Mouse (Mus musculus) gastrocnemius, postnatal 25 days (tissue): ENCODE measurements around the gene Mtrf1. TPM values are rescaled to one million over a fixed set of nuclear protein-coding genes. Genes with fewer than 3 reads are reported as not detected.
"Not testable (repeated sequence)": the region's sequence is repeated elsewhere in the genome, so short reads cannot be mapped to it uniquely, and the experiment has no call there.

ENCODE experiments used
- DNase-seq: peaks from one replicate; pipeline ENCODE4 v3.0.0; 2022
- long read RNA-seq, 2 experiments: library from polyadenylated mRNA; stranded (forward); transcript quantifications; one replicate each; pipeline ENCODE4 v2.0.0; 2021
- total RNA-seq, 2 experiments: library from RNA; stranded (reverse); gene quantifications; 1 replicate in 1 of 2; 2 replicates in 1 of 2; pipeline ENCODE4 v1.2.3; 2021

Gene Mtrf1
- total RNA-seq = 1 to 10 TPM; 6.5 to 7.3 TPM
- long read RNA-seq, experiment 1, transcript Mtrf1-201 (11 exons, 1,799 nt) = major isoform, 13 of 19 reads
- long read RNA-seq, experiment 1, partial matches to known transcripts = 6 of 19 reads
- long read RNA-seq, experiment 1, other reads (novel, unspliced or antisense) = 0 of 19 reads
- long read RNA-seq, experiment 2, transcript Mtrf1-201 (11 exons, 1,799 nt) = major isoform, 14 of 18 reads
- long read RNA-seq, experiment 2, partial matches to known transcripts = 4 of 18 reads
- long read RNA-seq, experiment 2, other reads (novel, unspliced or antisense) = 0 of 18 reads

DNA sequence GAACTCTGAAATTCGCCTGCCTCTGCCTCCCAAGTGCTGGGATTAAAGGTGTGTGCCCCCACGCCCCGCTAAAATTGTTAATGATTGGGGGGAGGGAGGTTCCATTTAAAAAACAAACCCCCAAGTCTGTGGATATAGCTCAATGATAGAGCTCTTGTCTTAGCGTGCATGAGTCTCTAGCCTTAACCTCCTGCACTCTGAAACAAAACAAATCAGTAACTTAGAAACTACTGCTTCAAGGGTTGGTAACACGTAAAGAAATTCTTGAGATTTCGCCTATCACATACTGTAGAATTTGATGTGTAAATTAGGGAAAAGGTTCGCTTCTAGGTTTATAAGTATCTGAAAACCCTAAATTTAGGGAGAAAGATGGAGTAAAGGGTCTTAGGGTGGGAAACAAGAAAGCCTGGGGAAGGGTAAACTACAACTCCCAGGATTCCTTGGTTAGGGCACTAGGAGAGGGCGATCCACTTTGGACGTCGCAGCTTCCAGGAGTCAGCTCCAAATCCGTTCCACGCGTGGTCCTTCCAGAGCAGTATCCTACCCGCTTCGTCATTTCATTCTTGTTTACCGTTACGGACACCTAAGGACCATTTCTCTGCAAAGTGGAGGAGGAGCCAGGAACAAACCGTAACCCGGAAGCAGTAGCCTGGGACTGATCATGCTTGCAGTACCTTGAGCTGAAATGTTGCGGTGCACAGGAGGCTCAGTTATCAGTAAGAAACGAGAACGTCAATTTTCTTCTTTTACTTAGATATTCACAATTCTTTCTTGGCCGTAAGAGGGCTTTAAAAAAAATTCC is at the start of gene Mtrf1:
TSS of gene Mtrf1 (plus strand) at position 452 of the 802 bp plus-strand sequence.
- DNase-seq = peak; percentile 42

DNA sequence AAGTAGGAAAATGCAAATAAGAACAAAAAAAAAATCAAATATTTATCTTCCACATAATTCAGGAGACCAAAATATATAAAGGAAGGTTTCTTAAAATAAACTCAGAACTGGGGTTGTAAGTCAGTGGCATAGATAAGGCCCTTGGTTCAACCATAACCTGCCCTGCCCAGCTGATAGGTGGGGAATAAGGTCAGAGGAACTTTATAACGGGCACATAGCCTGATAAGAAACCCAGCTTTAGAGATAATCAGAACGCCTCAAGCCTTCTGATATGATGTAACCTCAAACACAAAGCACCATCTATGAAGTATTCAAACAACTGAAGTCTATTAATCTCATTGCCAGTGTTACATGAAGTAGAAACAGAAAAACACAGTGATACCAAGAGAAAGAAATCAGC is 39.5 kb upstream of the Mtrf1 start:
- DNase-seq = no peak

DNA sequence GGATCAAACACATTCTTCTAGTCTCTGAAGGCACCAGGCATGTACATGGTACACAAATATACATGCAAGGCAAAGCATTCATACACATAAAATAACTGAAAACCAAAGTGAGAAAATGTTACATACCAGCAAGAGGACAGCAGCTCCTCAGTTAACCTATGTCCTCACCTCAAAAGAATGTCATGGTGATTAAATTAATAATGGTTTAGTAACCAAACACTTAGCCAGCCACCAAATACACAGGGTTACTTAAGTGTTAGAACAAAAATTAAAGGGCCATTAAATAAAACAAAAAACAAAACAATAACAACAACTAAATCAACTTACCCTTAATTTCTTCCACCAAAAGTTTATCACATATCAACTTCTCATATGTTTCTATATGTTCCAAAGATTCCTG is 20.5 kb upstream of the Mtrf1 start:
- DNase-seq = no peak

- DNase-seq = no peak
Measured at GRCm38 (mm10) chr14:79383120-79383519, 14.5 kb upstream of the Mtrf1 start.

- no peak for DNase-seq
Measured at GRCm38 (mm10) chr14:79388304-79388703, 9.3 kb upstream of the Mtrf1 start.

- DNase-seq = peak; percentile 22
Measured at GRCm38 (mm10) chr14:79389438-79390264, 7.9 kb upstream of the Mtrf1 start.

GRCm38 (mm10) chr14:79390265-79390926 is 7.2 kb upstream of the Mtrf1 start, which contains the start of gene Naa16:
Gene Naa16 (minus strand): TSS chr14:79390778.
- peak; percentile 95 for DNase-seq

GRCm38 (mm10) chr14:79393289-79393688 is 4.3 kb upstream of the Mtrf1 start:
- no peak for DNase-seq

GRCm38 (mm10) chr14:79394564-79394963 is 3.0 kb upstream of the Mtrf1 start:
- DNase-seq = no peak

GRCm38 (mm10) chr14:79407641-79408040 is 10.1 kb downstream of the Mtrf1 start:
- DNase-seq = no peak

- DNase-seq = no peak
Measured at GRCm38 (mm10) chr14:79409278-79409830, 11.8 kb downstream of the Mtrf1 start.

GRCm38 (mm10) chr14:79410662-79411061 is 13.1 kb downstream of the Mtrf1 start:
- DNase-seq = no peak

DNA sequence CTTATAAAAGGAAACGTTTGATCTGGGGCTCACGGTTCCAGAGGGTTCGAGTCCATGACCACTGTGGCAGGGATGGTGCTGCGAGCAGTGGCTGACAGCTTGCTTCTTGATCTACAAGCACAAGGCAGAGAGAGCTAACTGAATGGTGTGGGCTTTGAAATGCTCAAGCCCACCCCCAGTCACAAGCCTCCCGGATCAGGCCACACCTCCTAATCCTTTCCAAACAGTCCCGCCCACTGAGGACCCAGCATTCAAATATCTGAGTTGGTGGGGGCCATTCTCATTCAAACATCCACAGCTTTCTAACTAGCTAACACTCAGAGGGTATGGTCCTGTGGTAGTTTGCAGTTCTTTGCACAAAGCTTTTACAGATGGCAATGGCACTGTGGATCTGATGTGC is 15.5 kb downstream of the Mtrf1 start:
- no peak for DNase-seq

- DNase-seq = no peak
Measured at GRCm38 (mm10) chr14:79420083-79420685, 22.6 kb downstream of the Mtrf1 start.

DNA sequence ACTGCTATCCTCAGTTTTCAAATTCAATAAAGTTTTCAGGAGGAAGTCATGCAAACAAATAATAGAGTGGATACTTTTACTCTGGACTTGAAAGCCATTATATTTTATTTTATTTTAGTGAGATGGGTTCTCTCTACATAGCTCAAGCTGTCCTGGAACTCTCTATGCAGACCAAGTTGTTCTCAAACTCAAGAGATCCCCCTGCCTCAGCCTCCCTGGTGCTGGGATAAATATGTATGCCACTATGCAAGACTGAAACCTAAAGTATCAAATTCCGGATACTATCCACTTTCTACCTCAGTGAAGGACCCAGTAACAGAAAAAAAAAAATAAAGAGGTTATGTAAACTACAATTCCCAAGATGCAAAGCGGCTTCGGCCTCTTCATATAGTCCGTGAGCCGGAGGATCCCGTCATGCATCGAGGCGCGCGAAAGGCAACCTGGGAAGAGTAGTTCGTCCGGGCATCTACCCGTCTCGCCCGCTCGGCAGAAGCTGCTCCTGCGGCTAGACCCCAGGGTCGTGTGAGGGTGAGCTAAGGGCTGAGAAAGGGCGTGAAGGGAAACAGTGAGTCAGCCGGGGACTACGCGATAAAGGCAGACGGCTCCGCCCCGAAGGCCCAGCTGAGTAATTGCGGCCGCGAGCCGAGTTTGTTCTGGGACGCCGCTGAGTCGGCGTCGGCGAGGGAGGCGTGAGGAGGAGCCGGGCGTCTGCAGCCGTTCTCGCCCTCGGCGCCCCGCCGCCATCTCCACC is 28.6 kb downstream of the Mtrf1 start, which contains the start of gene Kbtbd7:
TSS of gene Kbtbd7 (plus strand) at position 533 of the 751 bp plus-strand sequence.
- peak; percentile 93 for DNase-seq

DNA sequence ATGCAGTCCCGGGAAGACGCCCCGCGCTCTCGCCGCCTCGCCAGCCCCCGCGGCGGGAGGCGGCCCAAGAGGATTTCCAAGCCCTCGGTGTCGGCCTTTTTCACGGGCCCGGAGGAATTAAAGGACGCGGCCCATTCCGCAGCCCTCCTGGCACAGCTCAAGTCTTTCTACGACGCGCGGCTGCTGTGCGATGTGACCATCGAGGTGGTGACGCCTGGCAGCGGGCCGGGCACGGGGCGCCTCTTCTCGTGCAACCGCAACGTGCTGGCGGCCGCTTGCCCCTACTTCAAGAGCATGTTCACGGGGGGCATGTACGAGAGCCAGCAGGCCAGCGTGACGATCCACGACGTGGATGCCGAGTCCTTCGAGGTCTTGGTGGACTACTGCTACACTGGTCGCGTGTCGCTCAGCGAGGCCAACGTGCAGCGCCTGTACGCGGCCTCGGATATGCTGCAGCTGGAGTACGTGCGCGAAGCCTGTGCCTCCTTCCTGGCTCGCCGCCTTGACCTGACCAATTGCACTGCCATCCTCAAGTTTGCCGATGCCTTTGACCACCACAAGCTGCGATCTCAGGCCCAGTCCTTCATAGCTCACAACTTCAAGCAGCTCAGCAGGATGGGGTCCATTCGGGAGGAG is 29.3 kb downstream of the Mtrf1 start:
- not testable (repeated sequence) for DNase-seq

DNA sequence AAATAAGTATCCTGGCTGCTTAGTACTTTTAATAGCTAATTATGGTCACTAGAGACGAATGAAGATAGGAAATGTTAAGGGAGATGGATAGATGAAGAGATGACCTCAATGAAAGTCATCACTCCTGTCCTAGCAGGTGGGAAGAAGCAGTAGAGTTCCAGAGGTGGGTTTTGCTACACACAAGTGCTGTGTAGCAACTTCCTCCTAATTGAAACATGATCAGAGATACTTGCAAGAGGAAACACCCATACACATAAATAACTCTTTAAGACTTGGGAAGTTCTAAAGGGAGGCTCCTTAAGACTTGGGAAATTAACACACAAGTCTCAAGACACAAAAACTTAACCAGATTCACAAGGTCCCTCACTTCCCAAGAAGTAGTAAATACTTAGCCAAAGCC is 36.5 kb downstream of the Mtrf1 start:
- no peak for DNase-seq

DNA sequence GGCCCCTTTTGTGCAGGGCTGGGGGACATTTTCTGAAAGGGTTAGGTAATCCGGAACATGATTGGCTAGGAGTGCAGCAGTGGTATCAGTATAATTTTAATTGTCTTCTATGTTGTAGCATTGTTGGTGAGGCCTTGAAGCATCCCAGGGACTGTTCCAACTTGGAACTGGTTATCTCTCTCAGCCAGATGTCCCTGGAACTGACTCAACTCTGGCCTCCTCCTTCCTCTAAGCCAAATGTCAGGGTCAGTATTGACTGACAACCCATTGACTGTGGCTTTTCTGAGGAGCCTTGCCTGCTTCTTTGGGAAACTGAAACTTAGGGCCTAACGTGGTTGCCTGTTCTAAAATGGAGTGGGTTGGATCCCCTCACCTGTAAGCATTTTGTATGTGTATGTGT is 43.1 kb downstream of the Mtrf1 start:
- DNase-seq = no peak

DNA sequence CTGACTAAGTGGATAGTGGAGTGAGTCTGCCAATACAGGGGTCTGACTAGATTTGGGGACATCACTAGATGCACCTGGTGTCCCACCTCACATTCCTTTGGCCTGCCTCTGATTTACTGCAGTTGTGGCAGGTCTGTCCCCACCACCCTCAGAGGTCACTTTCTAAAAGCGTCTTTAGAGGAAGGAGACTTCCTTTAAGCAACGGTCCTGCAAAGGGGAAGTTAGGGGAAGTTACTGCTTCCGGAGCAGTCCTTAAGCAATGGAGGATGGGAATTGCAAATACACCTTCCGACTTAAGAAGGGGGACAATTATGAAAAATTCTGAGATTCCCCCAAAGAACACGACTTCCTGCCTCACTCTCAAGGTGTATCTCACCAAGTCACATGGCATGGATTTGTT is 43.9 kb downstream of the Mtrf1 start:
- no peak for DNase-seq

DNA sequence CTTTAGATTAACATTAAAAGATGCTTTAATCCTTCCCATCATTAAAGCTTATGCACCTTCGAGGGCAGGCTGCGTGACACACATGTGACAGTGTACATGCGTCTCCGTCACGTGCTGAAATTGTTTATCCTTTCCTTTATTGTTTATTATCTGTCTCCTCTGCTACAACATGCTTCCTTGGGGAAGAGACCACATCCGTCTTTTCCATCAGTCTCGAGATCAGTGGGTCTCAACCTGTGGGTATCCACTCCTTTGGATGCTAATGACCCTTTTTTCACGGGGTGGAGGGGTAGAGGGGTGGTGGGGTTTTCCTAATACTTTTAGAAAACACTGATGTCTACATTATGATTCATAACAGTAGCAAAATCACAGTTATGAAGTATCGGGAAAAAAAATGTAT is 47.0 kb downstream of the Mtrf1 start:
- no peak for DNase-seq
